Mouse (Mus musculus): Measurements from ENCODE around the gene 2210407C18Rik. TPM values are rescaled to one million over a fixed set of nuclear protein-coding genes. Genes with fewer than 3 reads are reported as not detected.

2210407C18Rik gene
- total RNA-seq (2015; ENCODE audit: low replicate concordance), result not detected in 2 replicates
- not detected in 2 replicates for total RNA-seq (2017; ENCODE audit: low replicate concordance)

DNA sequence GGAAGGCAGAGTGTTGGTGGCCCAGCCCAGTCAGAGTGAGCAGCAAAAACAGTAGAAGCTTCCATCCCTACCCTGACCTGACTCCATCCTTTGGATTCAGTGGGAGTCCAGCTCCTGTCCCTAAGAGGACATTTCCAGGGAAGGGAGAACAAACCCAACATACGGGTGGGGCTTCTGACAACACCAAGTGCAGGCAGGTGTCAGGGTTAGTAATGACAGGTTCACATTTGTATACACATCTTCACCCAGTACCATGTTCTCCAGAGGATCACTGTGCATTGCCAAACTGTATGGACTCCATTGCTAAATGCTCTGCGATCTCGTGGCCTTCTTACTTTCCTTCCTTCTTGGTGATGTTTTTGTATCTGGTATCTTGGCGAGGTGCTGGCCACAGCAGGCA is at the start of gene 2210407C18Rik:
TSS of gene 2210407C18Rik (minus strand) at position 101 of the 400 bp plus-strand sequence.
- no peak for ATAC-seq (replicated peaks; ENCODE audit: low FRiP score, poor library complexity, severe bottlenecking)

GRCm38 (mm10) chr11:58658596-58658995 is 42.7 kb upstream of the 2210407C18Rik start, which contains the start of gene Olfr322:
Gene Olfr322 (plus strand): TSS chr11:58658782.
- ATAC-seq (replicated peaks; ENCODE audit: low FRiP score, poor library complexity, severe bottlenecking), result no peak

DNA sequence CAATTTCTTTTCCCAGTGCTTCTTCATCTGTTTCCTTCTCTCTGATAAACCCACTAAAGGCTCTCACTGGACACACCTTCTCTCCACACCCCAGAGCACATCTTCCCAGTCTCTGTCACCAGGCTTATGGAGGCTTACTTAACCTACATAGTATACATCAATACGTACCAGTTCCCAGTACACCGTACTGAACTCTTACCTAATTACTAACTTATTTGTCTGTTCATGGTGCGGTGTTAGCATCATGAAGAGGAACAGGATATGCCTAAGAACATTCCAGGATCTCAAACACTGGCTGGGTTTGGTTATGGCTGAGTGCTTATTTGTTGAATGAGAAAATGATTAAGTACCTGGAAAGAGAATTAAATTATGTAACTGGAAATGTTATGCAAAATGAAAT is 39.3 kb upstream of the 2210407C18Rik start:
- ATAC-seq (replicated peaks; ENCODE audit: low FRiP score, poor library complexity, severe bottlenecking), result no peak; the same call in 1 of the 2 replicates

DNA sequence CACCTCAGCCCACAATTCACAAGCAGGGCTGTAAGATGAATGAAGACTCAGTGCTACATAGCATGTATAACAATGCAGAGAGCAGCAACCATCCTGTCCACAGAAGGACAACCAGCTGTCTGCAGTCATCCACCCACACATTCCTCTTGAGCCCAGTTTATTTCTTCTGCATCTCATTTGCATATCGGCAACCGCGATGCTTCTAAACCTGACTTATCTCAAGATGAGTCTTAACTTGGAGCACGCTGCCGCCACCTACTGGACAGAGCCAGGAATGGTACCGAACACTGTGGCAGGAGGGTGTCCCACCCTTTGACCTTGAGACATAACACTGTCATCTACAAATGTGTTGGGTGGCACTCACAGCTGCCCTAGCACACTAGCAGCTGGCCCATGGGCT is 27.5 kb upstream of the 2210407C18Rik start:
- ATAC-seq (replicated peaks; ENCODE audit: low FRiP score, poor library complexity, severe bottlenecking), result peak; percentile 43

DNA sequence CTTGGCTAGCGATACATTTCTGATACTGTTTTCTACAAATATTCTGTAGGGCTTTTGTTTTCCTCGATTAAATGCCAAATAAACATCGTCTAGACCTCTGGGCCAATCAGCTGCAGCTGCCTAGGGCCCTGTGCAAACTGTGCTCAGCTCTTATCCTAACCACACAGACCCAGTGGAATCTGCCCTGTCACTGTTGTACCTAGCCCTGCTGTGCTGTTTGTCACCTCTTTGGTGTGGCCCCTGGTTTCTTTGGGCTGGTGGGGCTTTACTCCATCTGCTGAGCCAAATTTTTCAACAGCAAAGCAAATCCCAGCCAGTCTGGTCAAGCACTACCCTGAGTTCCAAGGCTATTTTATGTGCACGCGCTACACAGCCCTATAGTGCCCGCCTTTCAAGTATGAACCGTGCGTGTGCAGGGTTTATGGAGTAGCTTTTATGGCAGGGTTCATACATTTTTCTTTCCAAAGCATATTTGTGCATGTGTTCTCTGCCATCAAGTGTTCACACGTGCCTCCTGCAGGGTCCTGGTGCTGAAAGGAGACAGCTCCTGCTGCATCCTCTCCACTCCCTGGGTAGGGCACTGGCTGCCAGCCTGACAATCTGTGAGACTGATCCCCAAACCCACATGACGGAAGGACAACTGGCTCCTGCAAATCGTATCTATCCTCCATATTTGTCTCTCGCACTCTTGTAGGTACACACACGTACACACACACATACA is 25.9 kb upstream of the 2210407C18Rik start:
- peak; percentile 77 for ATAC-seq (replicated peaks; ENCODE audit: low FRiP score, poor library complexity, severe bottlenecking)

- ATAC-seq (replicated peaks; ENCODE audit: low FRiP score, poor library complexity, severe bottlenecking), result peak; percentile 48
Measured at GRCm38 (mm10) chr11:58641057-58641456, 25.2 kb upstream of the 2210407C18Rik start.

DNA sequence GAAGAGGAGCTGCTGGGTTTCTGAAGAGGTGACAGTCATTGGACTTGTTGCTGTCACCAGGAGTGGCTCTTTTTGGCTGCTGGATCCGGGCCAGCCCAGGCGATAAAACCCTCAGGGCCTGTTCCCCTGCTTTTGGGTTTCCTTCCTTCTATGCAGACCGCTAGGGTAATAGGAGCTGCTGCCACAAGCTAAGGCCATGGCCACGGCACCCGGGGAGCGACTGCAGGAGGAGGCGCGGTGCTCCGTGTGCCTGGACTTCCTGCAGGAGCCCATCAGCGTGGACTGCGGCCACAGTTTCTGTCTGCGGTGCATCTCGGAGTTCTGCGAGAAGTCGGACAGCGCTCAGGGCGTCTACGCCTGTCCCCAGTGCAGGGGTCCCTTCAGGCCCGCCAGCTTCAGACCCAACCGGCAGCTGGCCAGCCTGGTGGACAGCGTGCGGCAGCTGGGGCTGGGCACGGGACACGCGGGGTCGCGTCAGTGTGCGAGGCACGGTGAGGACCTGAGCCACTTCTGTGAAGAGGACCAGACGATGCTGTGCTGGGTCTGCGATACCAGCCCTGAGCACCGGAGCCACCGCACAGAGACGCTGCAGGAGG is 24.5 kb upstream of the 2210407C18Rik start, which contains the start of gene Trim58:
TSS of gene Trim58 (plus strand) at position 194 of the 596 bp plus-strand sequence.
- peak; percentile 54 for ATAC-seq (replicated peaks; ENCODE audit: low FRiP score, poor library complexity, severe bottlenecking)

- no peak for ATAC-seq (replicated peaks; ENCODE audit: low FRiP score, poor library complexity, severe bottlenecking)
Measured at GRCm38 (mm10) chr11:58638176-58638701, 22.4 kb upstream of the 2210407C18Rik start.

GRCm38 (mm10) chr11:58636376-58636977 is 20.6 kb upstream of the 2210407C18Rik start:
- ATAC-seq (replicated peaks; ENCODE audit: low FRiP score, poor library complexity, severe bottlenecking), result peak; percentile 63

GRCm38 (mm10) chr11:58634878-58635277 is 19.0 kb upstream of the 2210407C18Rik start:
- ATAC-seq (replicated peaks; ENCODE audit: low FRiP score, poor library complexity, severe bottlenecking), result no peak

GRCm38 (mm10) chr11:58630401-58630800 is 14.5 kb upstream of the 2210407C18Rik start, which contains the start of gene Olfr323:
Gene Olfr323 (minus strand): TSS chr11:58630501.
- ATAC-seq (replicated peaks; ENCODE audit: low FRiP score, poor library complexity, severe bottlenecking), result no peak

DNA sequence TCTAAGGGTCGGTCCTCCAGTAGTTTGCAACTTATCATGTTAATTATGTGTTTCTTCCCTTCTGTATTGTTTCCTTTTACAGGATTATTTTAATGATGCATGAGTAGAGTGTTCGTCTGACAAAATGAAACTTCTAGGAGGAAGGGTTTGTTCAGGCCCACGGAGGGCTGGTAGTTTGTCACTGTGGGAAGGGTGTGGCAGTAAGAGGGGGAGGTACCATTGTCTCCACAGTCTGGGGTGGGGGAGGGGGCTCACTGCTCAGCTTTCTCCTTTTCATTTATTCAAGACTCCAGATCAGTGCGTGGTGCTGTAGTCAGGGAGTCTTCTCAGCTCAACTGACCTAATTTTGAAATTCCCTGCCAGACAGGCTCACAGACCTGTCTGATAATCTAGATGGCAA is 10.3 kb upstream of the 2210407C18Rik start:
- no peak for ATAC-seq (replicated peaks; ENCODE audit: low FRiP score, poor library complexity, severe bottlenecking)

DNA sequence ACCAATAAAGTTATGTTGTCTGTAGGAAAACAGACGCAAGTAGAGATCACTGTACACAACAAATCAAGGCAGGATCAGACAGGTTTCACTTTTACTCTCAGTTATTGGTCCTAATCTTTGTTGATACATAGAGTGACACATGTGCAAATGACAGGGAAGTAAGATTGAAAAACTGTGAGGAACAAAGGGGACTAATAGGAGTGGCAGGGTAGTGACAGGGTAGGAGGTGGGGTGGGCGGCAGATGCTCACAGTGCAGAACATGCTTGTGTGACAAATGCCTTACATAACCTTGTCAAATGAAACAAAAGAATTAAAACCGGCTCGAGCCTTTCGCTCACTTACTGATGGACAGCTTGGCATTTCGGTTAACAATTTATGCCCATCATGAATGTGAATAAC is 2.9 kb upstream of the 2210407C18Rik start:
- no peak for ATAC-seq (replicated peaks; ENCODE audit: low FRiP score, poor library complexity, severe bottlenecking)

DNA sequence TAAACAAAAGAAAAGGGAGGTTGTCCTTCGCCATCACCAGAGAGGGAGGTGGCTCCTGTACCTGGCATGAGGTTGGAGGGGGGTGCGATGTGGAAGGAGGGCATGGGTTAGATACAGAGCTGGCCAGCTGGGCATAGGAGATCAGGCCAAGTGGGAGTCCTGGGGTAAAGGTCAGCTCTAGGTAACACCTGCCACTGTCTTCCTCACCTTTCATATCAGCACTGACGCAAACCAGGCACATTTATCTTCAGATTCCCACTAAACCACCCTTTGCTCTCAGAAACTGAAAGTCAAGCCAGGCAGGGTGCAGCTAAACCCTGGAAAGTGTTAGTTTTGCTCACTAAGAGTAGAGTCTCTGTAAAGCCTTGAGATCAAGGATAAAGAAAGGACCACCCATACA is 2.5 kb upstream of the 2210407C18Rik start:
- ATAC-seq (replicated peaks; ENCODE audit: low FRiP score, poor library complexity, severe bottlenecking), result no peak

- no peak for ATAC-seq (replicated peaks; ENCODE audit: low FRiP score, poor library complexity, severe bottlenecking)
Measured at GRCm38 (mm10) chr11:58614526-58614925, 1.3 kb downstream of the 2210407C18Rik start.

- no peak for ATAC-seq (replicated peaks; ENCODE audit: low FRiP score, poor library complexity, severe bottlenecking)
Measured at GRCm38 (mm10) chr11:58613359-58613758, 2.5 kb downstream of the 2210407C18Rik start.

GRCm38 (mm10) chr11:58607030-58607429 is 8.8 kb downstream of the 2210407C18Rik start:
- no peak for ATAC-seq (replicated peaks; ENCODE audit: low FRiP score, poor library complexity, severe bottlenecking)

GRCm38 (mm10) chr11:58606177-58606919 is 9.5 kb downstream of the 2210407C18Rik start:
- 0 out of 2 replicates have a peak, but pooled peaks have one; percentile 25 for ATAC-seq (replicated peaks; ENCODE audit: low FRiP score, poor library complexity, severe bottlenecking)

DNA sequence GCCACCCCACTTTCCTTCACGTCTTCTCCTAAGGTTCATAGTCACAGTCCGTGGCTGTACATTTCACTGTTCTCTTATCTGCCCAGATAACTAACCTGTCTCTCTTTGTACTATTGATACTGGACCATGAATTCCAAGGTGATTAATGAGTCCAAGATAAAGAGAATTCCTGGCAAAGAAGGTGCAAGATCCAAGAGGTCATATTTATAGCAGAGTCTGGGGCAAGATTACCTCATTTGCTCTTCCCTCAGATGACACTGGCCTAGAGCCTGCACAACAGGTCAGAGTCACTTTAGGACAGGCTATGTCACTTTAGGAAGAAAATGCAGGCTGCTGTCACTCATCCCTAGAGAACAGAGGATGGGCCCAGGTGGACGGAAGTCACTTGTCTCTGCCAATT is 10.6 kb downstream of the 2210407C18Rik start:
- ATAC-seq (replicated peaks; ENCODE audit: low FRiP score, poor library complexity, severe bottlenecking), result no peak

DNA sequence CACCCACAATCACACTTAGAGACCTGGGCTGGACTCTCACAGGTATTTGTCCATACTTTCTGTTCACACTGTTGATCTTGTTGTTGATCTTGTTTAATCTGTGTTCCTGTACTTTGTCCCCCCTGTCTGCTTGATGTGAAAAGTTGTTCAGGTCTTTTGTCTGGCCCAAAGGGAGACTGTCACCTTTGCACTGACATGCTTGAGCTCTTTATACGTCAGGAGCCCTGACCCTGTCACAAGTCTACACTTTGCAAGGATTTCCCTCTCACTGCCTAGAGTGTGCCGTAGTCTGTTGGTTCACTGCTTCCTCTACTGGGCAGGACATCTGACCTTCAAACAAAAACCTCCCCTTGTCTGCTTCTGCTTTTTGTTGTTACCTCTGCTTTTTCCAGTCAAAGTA is 11.2 kb downstream of the 2210407C18Rik start:
- ATAC-seq (replicated peaks; ENCODE audit: low FRiP score, poor library complexity, severe bottlenecking), result no peak
